Mouse (Mus musculus): ENCODE results near the gene Palb2.

Gene Palb2

DNA sequence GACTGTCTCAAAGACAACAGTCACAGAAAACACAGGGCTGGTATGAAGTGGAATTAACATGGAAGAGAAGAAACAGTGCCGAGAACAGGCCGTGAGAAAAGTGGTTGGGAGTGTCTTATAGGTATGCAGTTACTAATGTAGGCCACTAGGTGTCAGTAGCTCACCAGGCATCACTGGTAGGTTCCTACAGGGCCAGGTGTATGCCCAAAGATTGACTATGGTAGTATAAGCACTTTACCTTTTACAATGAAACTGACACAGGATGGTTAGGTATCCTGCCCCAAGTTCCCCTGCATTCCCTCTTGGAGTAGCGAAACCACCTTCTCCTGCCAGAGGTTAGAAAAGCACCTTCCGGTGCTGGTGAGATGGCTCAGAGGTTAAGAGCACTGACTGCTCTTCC is 33.6 kb downstream of the Palb2 start:
- no peak for DNase-seq (ENCODE audit: low read depth, low spot score)

DNA sequence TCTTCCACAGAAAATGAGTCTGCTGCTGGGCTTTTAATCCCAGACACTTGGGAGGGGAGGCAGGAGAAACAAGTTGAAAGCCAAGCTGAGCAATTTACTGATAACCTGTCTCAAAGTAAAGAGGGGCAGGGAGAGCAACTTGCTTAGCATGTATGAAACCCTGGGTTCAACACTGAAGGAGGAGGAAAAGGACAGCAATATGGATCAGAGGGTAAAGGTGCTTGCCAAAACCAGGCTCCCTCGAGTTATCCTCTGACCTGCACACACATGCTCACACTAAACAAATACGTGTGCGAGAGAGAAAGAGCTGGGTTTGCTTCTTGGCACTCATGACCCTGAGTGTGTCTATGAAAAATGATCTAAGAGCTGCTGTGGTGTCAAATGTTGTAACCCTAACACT is 34.8 kb downstream of the Palb2 start:
- no peak for DNase-seq (ENCODE audit: low read depth, low spot score)

DNA sequence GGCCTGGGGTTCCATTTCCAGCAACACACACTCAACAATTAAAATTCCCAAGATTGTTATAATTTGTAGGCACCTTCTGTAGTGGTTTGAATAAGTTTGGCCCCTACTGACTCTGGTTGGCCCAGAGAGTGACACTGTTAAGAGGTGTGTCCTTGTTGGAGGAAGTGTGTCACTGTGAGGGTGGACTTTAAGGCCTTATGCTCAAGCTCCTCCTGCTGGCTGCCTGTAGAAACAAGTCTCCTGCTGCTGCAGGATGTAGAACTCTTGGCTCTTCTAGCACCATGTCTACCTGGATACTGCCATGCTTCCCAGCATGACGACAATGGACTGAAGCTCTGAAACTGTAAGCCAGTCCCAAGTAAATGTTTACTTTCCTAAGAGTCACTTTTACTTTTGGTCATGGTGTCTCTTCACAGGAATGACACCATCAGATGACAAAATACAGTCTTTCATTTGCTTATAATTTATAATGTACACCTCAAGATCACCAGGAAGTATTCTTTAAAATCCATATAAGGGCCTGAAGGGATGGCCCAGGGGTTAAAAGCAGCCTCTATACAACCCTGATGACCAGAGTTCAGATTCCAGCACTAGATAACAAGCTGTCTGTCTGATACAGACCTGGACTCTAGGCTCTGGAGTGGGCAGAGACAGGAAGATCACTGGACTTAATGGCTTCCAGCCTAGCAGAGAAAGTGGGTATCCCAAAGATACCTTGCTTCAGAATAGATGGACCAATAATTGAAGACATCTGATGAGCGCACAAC is 38.0 kb downstream of the Palb2 start:
- DNase-seq (ENCODE audit: low read depth, low spot score): no peak

DNA sequence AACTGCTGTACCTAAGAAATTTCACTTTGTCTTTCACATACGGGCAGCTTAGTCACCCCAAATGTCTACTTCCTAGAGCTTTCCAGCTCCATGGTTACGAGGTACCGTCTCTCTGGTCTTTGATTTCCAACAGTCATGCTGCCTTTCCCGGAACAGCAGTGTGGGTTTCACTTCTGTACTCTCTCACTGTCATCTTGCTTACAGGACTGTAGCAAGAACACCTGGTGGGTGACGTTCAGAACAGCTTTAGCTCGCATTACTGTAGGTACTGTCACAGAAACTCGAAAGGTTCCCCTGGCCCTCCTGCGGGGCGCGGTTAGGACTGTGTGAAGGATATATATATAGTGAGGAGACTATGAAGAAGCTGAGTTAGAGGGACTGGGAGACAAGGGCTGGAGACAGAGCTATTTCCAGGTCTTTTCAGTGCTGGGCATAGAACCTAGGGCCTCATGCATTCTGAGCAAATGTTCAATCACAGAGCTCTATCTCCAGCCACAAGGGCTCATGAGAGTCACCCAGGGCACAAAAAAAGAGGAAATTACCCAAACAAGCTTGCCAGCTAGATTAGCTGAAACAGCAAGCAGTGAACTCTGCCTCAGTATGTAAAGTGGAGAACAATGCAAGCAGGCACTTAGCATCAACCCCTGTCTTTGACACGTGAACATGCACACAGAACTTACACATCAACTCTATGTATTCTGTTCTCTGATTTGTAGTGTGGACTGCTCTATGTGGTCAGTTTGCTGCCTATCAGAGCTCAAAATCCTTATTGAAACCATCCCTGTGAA is 45.4 kb downstream of the Palb2 start:
- no peak for DNase-seq (ENCODE audit: low read depth, low spot score)

DNA sequence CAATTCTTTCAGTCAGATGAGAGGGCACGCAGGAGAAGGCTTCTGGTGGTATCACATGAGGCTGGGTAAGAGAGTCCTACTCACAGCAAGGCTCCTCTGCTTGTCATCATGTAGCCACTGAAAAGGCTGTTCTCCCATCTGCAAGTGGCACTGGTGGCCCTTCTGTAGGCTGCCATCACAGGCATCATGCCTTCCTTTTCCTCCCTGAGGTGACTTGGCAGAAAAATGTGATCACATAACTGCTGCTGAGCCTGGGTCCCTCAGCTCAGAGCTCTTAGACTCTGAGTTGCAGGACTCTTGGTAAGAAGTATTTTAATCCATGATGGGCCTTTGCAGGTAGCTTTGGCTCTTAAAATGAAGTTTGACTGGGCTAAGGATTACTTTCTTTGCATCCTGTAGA is 51.7 kb downstream of the Palb2 start:
- no peak for DNase-seq (ENCODE audit: low read depth, low spot score)

DNA sequence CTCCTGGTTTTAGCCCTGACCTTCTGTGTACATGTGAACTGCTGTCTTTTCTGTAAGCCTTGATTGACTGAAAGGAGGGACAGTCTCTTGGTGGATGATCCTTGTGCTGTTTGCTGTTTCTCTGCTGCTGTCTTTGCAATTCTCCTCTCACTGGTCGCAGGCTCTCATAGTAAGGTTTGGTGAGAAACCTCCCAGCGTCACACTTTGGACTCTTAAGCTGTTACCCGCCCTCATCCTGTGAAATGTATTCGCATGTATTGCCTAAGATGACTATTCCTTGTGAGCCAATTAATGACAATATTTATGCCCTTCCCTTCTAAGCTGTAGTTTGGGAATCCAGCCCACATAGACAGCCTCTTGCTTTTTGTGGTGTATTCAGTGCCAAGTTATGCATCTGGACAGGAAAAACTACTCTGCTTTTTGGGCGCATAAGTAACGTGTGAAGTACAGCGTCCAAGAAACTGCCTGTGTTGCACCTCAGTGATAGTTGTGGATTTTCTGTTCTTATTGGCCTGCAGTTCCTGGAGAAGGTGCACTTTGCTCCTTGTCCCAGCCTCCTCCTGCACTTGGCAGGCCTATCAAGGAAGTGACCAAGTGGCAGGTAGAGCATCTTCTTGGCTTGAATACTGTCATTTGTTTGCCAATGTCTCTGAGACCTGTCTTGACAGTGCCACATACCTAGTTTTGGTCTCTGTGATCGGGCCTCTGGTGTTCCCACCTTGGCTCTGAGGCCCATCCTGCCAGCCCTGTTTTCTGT is 52.8 kb downstream of the Palb2 start:
- DNase-seq (ENCODE audit: low read depth, low spot score): no peak

DNA sequence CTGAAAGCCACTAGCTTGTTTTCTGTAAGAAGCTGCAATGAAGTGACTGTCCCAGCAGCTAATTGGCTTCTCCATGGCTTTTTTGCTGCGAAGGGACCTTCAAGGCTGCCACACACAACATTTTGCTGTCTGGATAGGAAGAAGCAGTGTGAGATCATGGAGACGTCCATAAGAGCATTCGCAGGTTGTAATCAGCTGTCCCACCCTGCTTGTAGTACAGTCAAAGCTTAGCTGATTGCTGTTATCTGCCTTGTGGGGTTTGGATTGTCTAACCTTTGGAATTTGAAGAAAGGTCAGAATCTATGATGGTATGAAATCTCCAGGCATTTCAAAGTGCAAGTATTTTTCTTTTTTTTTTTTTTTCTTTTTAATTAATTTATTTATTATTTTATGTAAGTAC is 58.4 kb downstream of the Palb2 start:
- no peak for DNase-seq (ENCODE audit: low read depth, low spot score)

DNA sequence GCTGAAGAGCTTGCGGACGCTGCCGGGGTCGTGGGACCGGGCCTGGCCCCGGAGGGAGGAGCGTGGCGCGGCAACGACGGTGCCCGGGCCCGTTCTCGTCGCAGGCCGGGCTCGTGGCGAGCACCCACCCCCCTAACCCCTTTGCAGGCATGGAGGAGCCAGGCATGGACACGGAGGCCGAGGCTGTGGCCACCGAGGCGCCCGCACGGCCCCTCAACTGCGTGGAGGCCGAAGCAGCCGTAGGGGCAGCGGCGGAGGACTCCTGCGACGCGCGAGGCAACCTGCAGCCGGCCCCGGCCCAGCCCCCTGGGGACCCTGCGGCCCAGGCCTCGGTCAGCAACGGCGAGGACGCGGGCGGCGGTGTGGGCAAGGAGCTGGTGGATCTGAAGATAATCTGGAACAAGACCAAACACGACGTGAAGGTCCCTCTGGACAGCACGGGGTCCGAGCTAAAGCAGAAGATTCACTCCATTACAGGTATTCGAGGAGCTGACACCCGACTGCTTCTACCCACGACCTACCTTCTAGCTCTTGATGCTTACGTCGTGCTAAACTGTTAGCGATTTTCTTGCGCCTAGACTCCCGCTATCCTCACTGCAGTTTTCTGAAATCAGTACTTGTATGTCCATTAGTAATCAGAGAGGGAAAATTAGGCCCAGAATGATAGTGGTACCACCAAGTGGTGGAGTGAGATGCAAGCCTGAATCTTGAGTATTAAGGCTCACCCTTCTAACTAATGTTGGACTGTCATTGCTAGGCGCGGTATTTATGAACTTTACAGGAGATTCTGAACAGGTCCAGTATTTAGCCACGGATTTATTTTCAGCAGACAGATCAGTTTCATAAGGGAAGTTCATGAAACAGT is 65.0 kb downstream of the Palb2 start:
- no peak for DNase-seq (ENCODE audit: low read depth, low spot score)

DNA sequence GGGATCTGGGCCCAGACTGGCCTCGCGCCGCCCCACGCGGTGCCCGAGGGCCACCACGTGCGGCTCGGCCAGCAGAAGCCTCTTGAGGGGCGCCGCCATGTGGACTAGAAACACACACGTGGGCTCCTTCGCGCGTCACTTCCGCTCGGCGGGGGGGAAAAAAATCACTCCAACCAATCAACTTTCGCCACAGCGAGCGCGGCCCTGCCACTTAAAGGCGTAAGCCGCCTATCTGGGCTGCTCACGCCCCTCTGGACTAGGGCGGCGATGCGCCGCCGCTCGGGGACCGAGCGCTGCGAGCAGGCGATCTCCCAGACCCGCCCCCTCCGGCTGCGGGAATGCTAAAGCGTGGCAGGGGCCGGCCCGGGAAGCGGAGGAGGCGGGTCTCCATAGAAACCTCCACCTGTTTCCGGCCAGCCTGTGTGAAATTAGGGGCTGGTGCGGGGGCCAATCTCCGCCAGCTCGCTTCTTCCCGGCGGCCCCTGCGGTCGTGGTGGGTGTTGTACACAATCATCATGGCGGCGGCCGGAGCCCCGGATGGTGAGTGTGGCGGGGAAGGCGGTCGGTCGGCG is 65.8 kb downstream of the Palb2 start, which contains the start of the genes Ubfd1 and Ears2:
Ubfd1 (plus strand) TSS at position 231 of the 572 bp plus-strand sequence.
Ears2 (minus strand) TSS at position 319 of the 572 bp plus-strand sequence.
- DNase-seq (ENCODE audit: low read depth, low spot score): peak; percentile 96

DNA sequence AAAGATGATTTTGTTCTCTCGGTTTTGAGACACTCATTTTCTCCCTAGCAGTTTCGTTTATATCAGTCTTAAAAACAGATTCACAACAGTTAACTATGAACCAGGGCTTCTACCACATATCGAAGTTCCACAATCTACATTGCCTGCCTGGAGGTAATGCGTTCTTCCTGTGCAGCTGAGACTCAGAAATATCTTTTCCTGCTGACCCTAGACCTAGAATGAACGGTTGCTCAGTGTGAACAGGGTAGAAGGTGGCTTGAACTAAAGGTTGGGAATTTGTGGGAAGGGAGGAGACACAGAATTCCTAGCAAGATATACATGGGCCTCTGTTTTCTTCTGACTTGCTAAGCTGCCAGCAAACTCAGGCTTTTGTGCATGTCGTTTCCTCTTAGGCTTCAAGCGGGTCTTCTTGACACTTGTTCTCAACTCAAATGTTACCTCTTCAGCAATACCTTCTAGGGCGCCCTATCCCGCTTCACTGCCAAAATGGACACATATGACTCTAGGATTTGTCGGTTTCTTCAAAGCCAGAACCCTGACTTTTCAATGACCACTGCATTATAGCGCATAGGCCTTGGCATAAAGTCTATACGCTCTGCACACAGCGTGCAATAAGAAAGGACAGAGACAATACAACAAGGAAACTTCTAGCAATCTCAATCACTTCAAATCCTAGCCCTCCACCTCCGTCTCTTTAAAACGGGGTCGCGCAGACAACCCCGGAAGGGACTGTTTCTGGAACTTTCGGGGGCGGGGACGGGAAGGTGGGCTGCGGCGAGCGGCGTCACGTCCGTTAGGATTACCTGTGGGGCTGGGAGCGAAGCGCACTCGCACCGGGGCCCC is 66.5 kb downstream of the Palb2 start:
- DNase-seq (ENCODE audit: low read depth, low spot score): no peak

DNA sequence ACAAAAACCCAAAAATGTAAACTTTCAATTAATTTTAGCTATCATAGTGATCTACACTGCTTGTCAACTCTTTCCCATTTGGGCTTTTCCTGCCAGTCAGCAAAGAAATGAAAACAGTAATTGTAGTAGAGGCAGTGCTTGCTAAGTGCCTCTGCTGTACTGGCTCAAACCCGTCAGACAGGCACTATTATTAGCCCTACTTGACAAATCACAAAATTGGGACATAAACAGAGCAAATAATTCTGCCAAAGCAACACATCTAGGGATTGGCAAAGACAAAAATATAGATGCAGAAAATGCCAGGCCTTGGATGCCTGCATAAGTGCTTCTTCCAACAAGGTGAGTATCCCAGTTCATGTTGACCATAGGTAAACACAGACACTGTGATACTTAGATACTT is 67.1 kb downstream of the Palb2 start:
- no peak for DNase-seq (ENCODE audit: low read depth, low spot score)
